Mouse (Mus musculus) liver, postnatal 0 days (tissue): ENCODE measurements at regions not wholly inside any gene's neighbourhood (a gene's known extent, or its start where the extent isn't known, plus 50 kb on each side); places are given as distances from the start of the nearest gene placed in this dataset.

Experiments
- ATAC-seq: fragments of 200-750 bp; cut with Nextera tagmentation; 2 replicates; pipeline ENCODE4 v1.8.0; 2017; ENCODE audit warnings: mild to moderate bottlenecking, moderate library complexity
- DNase-seq: peaks from one replicate; pipeline ENCODE4 v3.0.0-alpha.2; 2016
- H3K27ac ChIP-seq: fragments of 300-500 bp; sonication (generic); 2 replicates; pipeline ENCODE4 v1.5.1; 2014; ENCODE audit warnings: antibody characterized with exemption, moderate library complexity, mild to moderate bottlenecking, low read depth
- H3K27me3 ChIP-seq: fragments of 300-500 bp; sonication (generic); 2 replicates; pipeline ENCODE4 v1.6.1; 2014; ENCODE audit warnings: low read length, control low read depth, mixed read lengths; ENCODE audit not compliant: insufficient read depth
- H3K36me3 ChIP-seq: fragments of 300-500 bp; sonication (generic); replicated peaks from 2 replicates; pipeline ENCODE4 v1.6.1; 2014; ENCODE audit warnings: mild to moderate bottlenecking, control low read depth, low read length, moderate library complexity, mixed read lengths; ENCODE audit not compliant: insufficient read depth
- H3K4me1 ChIP-seq: fragments of 300-500 bp; sonication (generic); 2 replicates; pipeline ENCODE4 v1.6.1; 2014; ENCODE audit warnings: antibody characterized with exemption, mild to moderate bottlenecking, control low read depth; ENCODE audit not compliant: insufficient read depth
- H3K4me2 ChIP-seq: fragments of 300-500 bp; sonication (generic); 2 replicates; pipeline ENCODE4 v1.6.1; 2014; ENCODE audit warnings: low read depth, mild to moderate bottlenecking, low read length, moderate library complexity, mixed read lengths
- H3K4me3 ChIP-seq: fragments of 300-500 bp; sonication (generic); 2 replicates; pipeline ENCODE4 v1.5.1; 2014; ENCODE audit warnings: low read depth, low read length
- H3K9ac ChIP-seq: fragments of 300-500 bp; sonication (generic); replicated peaks from 2 replicates; pipeline ENCODE4 v1.6.1; 2014; ENCODE audit warnings: mild to moderate bottlenecking, moderate library complexity
- H3K9me3 ChIP-seq: fragments of 300-500 bp; sonication (generic); 2 replicates; pipeline ENCODE4 v1.6.1; 2016; ENCODE audit warnings: mild to moderate bottlenecking, control low read depth, low read length, mixed read lengths
- CTCF ChIP-seq: sonication (generic); IDR thresholded peaks from 2 replicates; pipeline ENCODE4 v1.5.1; 2016; ENCODE audit warnings: antibody characterized with exemption, low read depth
- EP300 ChIP-seq: IDR thresholded peaks from 2 replicates; pipeline ENCODE4 v1.6.1; 2016; ENCODE audit warnings: antibody characterized with exemption, low read depth, mild to moderate bottlenecking
- WGBS: fragments of 180-500 bp; shearing (Covaris S2); extraction: QIAGEN DNeasy Blood & Tissue Kit; methylation state at CpG from one replicate; pipeline ENCODE4 v1.1.7; 2014; ENCODE audit not compliant: insufficient replicate concordance; 5-methylcytosine and 5-hydroxymethylcytosine counted together

DNA sequence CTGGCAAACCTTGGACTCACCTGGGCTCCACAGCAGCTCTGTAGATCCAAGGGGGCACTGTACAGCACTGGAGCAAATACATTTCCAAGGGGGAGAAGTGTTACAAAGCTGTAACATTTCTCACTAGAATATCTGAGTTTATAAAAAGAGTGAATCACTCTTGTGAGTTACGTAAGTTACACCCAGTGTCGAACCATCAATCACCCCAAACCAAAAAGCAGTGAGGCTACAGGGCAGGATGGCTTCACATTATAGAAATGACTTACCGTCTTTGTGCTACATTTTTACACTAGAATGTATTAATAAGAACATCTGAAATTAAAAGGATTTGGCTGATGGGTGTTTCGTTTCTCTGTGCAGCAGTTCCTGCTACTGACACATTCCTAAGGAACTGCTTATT is 156.7 kb upstream of the Klf14 start:
- no peak overlapping the region for H3K4me3 ChIP-seq
- no peaks in the 10 kb centered on the region; the same call in 1 of the 2 replicates for H3K36me3 ChIP-seq
- H3K27me3 ChIP-seq, result no peaks in the 10 kb centered on the region
- H3K4me1 ChIP-seq, result peaks cover 27% of the 10 kb centered on the region
- H3K9ac ChIP-seq, result no peak overlapping the region
- H3K9me3 ChIP-seq, result no peaks in the 10 kb centered on the region
- peak overlapping the region; percentile 68; the same call in 1 of the 2 replicates for H3K4me2 ChIP-seq
- TF ChIP-seq EP300, result no peak
- no peak for TF ChIP-seq CTCF
- DNase-seq, result no peak
- H3K27ac ChIP-seq, result peak overlapping the region; percentile 77
- ATAC-seq, result no peak
- 72% methylated on average over 4 of the region's 4 CpGs for WGBS

- H3K27me3 ChIP-seq, result no peaks in the 10 kb centered on the region
- no peaks in the 10 kb centered on the region; the same call in 1 of the 2 replicates for H3K36me3 ChIP-seq
- H3K27ac ChIP-seq, result peak overlapping the region; percentile 77
- H3K4me2 ChIP-seq, result peak overlapping the region; percentile 32; the same call in 1 of the 2 replicates
- 43% methylated on average over 6 of the region's 6 CpGs for WGBS
- no peak overlapping the region for H3K9ac ChIP-seq
- H3K4me3 ChIP-seq, result no peak overlapping the region
- TF ChIP-seq EP300, result no peak
- TF ChIP-seq CTCF, result no peak
- ATAC-seq (no peak; the same call in 1 of the 2 replicates), DNase-seq (no peak)
- no peaks in the 10 kb centered on the region for H3K9me3 ChIP-seq
- peaks cover 27% of the 10 kb centered on the region for H3K4me1 ChIP-seq
Measured at GRCm38 (mm10) chr6:31116365-31116764, 157.5 kb upstream of the Klf14 start.

- no peak overlapping the region for H3K4me2 ChIP-seq
- no peaks in the 10 kb centered on the region for H3K9me3 ChIP-seq
- TF ChIP-seq EP300, result no peak
- TF ChIP-seq CTCF, result no peak
- H3K9ac ChIP-seq, result no peak overlapping the region
- H3K4me1 ChIP-seq, result peaks cover 21% of the 10 kb centered on the region
- no peaks in the 10 kb centered on the region for H3K27me3 ChIP-seq
- H3K4me3 ChIP-seq, result no peak overlapping the region
- no peak overlapping the region for H3K27ac ChIP-seq
- 80% methylated on average over 12 of the region's 12 CpGs for WGBS
- ATAC-seq, result no peak
- no peak for DNase-seq
- H3K36me3 ChIP-seq, result no peaks in the 10 kb centered on the region; the same call in 1 of the 2 replicates
Measured at GRCm38 (mm10) chr6:31117666-31118065, 158.8 kb upstream of the Klf14 start.

DNA sequence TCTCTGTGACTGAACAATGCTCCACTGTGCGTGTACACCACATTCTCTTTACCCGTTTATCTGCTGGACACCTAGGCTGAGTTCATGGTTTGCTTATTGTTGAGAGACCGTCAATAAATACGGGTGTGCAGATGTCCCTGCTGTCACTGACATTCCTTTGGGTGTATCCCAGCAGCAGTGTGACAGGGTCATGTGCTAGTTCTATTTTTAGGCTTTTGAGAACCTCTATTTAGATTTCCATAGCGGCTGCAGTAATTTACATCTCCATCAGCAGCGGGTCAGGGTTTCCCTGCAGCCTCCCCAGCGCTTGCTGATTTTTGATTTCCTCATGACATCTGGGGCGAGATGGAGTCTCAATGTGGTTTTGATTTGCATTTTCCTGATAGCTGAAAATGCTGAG is 162.1 kb upstream of the Klf14 start:
- DNase-seq, result no peak
- TF ChIP-seq EP300 (no peak), CTCF (no peak)
- no peak overlapping the region for H3K27ac ChIP-seq
- H3K4me1 ChIP-seq, result peaks cover 5% of the 10 kb centered on the region
- no peak overlapping the region for H3K4me2 ChIP-seq
- H3K27me3 ChIP-seq, result no peaks in the 10 kb centered on the region
- WGBS, result 71% methylated on average over 8 of the region's 8 CpGs
- no peak for ATAC-seq
- H3K9me3 ChIP-seq, result no peaks in the 10 kb centered on the region
- no peak overlapping the region for H3K9ac ChIP-seq
- no peaks in the 10 kb centered on the region; the same call in 1 of the 2 replicates for H3K36me3 ChIP-seq
- no peak overlapping the region for H3K4me3 ChIP-seq

DNA sequence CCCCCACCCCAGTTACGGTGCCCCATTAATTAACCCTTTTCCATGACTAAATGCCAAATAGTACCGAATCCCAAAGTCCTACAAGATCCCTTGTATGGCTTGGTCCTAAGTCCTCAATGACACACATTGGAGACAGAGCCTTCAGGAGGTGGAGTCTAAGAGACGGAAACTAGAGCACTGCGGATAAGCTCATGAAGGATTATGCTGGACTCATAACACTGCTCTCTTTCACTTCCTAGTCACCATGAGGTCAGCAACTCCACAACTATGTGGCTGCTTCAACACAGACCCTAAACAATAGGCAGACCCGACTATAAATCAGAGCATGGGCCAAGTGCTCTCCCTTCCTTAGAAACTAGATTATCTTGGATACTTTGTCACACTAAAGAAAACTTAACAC is 164.0 kb upstream of the Klf14 start:
- Histone ChIP-seq H3K27ac (0 out of 2 replicates have a peak overlapping the region, but pooled peaks have one; percentile 9), H3K4me3 (no peak overlapping the region), H3K9ac (no peak overlapping the region), H3K4me1 (peaks cover 11% of the 10 kb centered on the region), H3K4me2 (peak overlapping the region; percentile 7; the same call in 1 of the 2 replicates), H3K9me3 (no peaks in the 10 kb centered on the region), H3K36me3 (no peaks in the 10 kb centered on the region; the same call in 1 of the 2 replicates), H3K27me3 (no peaks in the 10 kb centered on the region)
- TF ChIP-seq CTCF (no peak), EP300 (no peak)
- WGBS, result 64% methylated on average over 5 of the region's 5 CpGs
- DNase-seq (no peak), ATAC-seq (no peak)

DNA sequence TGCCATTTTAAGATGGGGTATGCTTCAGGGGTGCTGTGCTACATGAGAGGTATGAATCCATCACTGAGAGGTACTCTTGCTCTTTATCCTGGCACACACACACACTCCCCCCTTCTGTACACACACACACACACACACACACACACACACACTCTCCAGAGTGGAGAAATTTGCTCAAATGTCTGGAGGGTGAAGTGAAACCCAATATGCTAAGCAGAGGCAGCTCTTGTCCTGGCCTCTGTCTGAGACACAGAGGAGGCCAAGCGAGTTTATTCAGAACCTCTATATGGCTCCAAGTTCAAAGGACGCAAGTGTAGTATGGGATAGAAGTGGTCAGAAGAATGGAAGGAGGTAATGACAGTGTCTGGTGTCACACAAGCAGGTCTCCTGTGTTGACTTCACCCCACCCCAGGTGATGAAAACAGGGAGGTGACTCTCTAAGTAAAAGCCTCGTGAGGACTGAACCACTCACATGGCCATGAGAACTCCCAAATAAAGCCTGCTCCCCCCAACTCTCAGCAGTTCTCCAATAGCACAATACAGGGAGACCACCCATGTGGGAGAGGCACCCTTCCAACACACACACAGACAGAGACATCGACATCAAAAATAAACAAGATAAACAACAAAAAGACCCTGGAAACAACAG is 164.6 kb upstream of the Klf14 start:
- peak overlapping the region; percentile 7 for H3K4me2 ChIP-seq
- no peaks in the 10 kb centered on the region for H3K9me3 ChIP-seq
- H3K27me3 ChIP-seq, result no peaks in the 10 kb centered on the region
- no peaks in the 10 kb centered on the region; the same call in 1 of the 2 replicates for H3K36me3 ChIP-seq
- DNase-seq, result no peak
- no peak for ATAC-seq
- TF ChIP-seq CTCF, result no peak
- no peak for TF ChIP-seq EP300
- no peak overlapping the region for H3K9ac ChIP-seq
- H3K27ac ChIP-seq, result 0 out of 2 replicates have a peak overlapping the region, but pooled peaks have one; percentile 9
- peaks cover 11% of the 10 kb centered on the region for H3K4me1 ChIP-seq
- WGBS, result 61% methylated on average over 4 of the region's 4 CpGs
- H3K4me3 ChIP-seq, result no peak overlapping the region
